Mouse (Mus musculus) midbrain, embryonic 11.5 days (tissue): ENCODE results near the gene 4933400A11Rik. TPM values are rescaled to one million over a fixed set of nuclear protein-coding genes. Genes with fewer than 3 reads are reported as not detected.

Experiments
- ATAC-seq: fragments of 200-750 bp; cut with Nextera tagmentation; 2 replicates; pipeline ENCODE4 v1.8.0; 2017; ENCODE audit warnings: moderate TSS enrichment, moderate library complexity; ENCODE audit not compliant: low FRiP score
- DNase-seq: peaks from one replicate; pipeline ENCODE4 v3.0.0; 2015; ENCODE audit warnings: low spot score; ENCODE audit errors: missing footprints
- H3K27ac ChIP-seq: fragments of 300-500 bp; sonication (generic); 2 replicates; pipeline ENCODE4 v1.5.1; 2014; ENCODE audit warnings: low read depth, low read length
- H3K27me3 ChIP-seq: fragments of 300-500 bp; sonication (generic); 2 replicates; pipeline ENCODE4 v1.6.1; 2014; ENCODE audit warnings: mild to moderate bottlenecking, low read length, moderate library complexity, mixed read lengths; ENCODE audit not compliant: control insufficient read depth, insufficient read depth
- H3K36me3 ChIP-seq: fragments of 300-500 bp; sonication (generic); 2 replicates; pipeline ENCODE4 v1.6.1; 2014; ENCODE audit warnings: mild to moderate bottlenecking, low read length, moderate library complexity, mixed read lengths; ENCODE audit not compliant: control insufficient read depth, insufficient read depth
- H3K4me1 ChIP-seq: fragments of 300-500 bp; sonication (generic); 2 replicates; pipeline ENCODE4 v1.6.1; 2014; ENCODE audit warnings: low read length; ENCODE audit not compliant: control insufficient read depth, insufficient read depth
- H3K4me2 ChIP-seq: fragments of 300-500 bp; sonication (generic); 2 replicates; pipeline ENCODE4 v1.6.1; 2014; ENCODE audit warnings: mild to moderate bottlenecking, moderate library complexity
- H3K4me3 ChIP-seq: fragments of 300-500 bp; sonication (generic); 2 replicates; pipeline ENCODE4 v1.5.1; 2014; ENCODE audit warnings: low read depth, low read length
- H3K9ac ChIP-seq: fragments of 300-500 bp; sonication (generic); 2 replicates; pipeline ENCODE4 v1.6.1; 2014; ENCODE audit warnings: low read length
- H3K9me3 ChIP-seq: fragments of 300-500 bp; sonication (generic); 2 replicates; pipeline ENCODE4 v1.6.1; 2016; ENCODE audit warnings: low read length; ENCODE audit not compliant: control insufficient read depth
- WGBS: fragments of 180-500 bp; shearing (Covaris S2); extraction: QIAGEN DNeasy Blood & Tissue Kit; methylation state at CpG from one replicate; pipeline ENCODE4 v1.1.7; 2014; 5-methylcytosine and 5-hydroxymethylcytosine counted together
- polyA plus RNA-seq: library from polyadenylated mRNA; unstranded; fragments of >200 nt; fragmentation: Nextera tagmentation; extraction: Ambion mirVana; gene quantifications from 2 replicates; pipeline ENCODE4 v1.2.1, GENCODE M21; 2014

Gene 4933400A11Rik
- not detected in 2 replicates for polyA plus RNA-seq

- no peak within 1 kb of the TSS for H3K27ac ChIP-seq
- H3K36me3 ChIP-seq, result no peaks in the 10 kb centered on the region
- no peaks in the 10 kb centered on the region; the same call in 1 of the 2 replicates for H3K27me3 ChIP-seq
- no peak within 1 kb of the TSS for H3K4me3 ChIP-seq
- H3K4me1 ChIP-seq, result no peaks in the 10 kb centered on the region
- ATAC-seq, result no peak
- no peak within 1 kb of the TSS for H3K4me2 ChIP-seq
- DNase-seq, result no peak
- H3K9ac ChIP-seq, result no peak within 1 kb of the TSS
- no peaks in the 10 kb centered on the region for H3K9me3 ChIP-seq
- WGBS, result 91% methylated on average over 3 of the region's 3 CpGs
These were observed at the start of gene 4933400A11Rik for GRCm38 (mm10) chrX:169779535-169779934. Gene 4933400A11Rik (minus strand): TSS chrX:169779635.

- no peaks in the 10 kb centered on the region for H3K36me3 ChIP-seq
- H3K4me2 ChIP-seq, result peak overlapping the region; percentile 54
- H3K4me1 ChIP-seq, result peaks cover 4% of the 10 kb centered on the region; the same call in 1 of the 2 replicates
- H3K9ac ChIP-seq, result peak overlapping the region; percentile 56
- peak overlapping the region; percentile 28 for H3K4me3 ChIP-seq
- H3K9me3 ChIP-seq, result no peaks in the 10 kb centered on the region
- WGBS, result 20% methylated on average over 5 of the region's 5 CpGs
- DNase-seq (peak; percentile 90), ATAC-seq (peak; percentile 83)
- peak overlapping the region; percentile 89 for H3K27ac ChIP-seq
- H3K27me3 ChIP-seq, result no peaks in the 10 kb centered on the region; the same call in 1 of the 2 replicates
These were observed 48.7 kb upstream of the 4933400A11Rik start for GRCm38 (mm10) chrX:169828136-169828535.

GRCm38 (mm10) chrX:169827720-169828119 lies 48.3 kb upstream of the 4933400A11Rik start:
- H3K4me1 ChIP-seq, result peaks cover 4% of the 10 kb centered on the region; the same call in 1 of the 2 replicates
- peak; percentile 92 for DNase-seq
- no peaks in the 10 kb centered on the region for H3K9me3 ChIP-seq
- WGBS, result 11% methylated on average over 6 of the region's 7 CpGs
- H3K27me3 ChIP-seq, result no peaks in the 10 kb centered on the region; the same call in 1 of the 2 replicates
- H3K9ac ChIP-seq, result peak overlapping the region; percentile 56
- no peaks in the 10 kb centered on the region for H3K36me3 ChIP-seq
- H3K27ac ChIP-seq, result peak overlapping the region; percentile 89
- ATAC-seq, result peak; percentile 72
- peak overlapping the region; percentile 54 for H3K4me2 ChIP-seq
- peak overlapping the region; percentile 28 for H3K4me3 ChIP-seq

GRCm38 (mm10) chrX:169826947-169827346 lies 47.5 kb upstream of the 4933400A11Rik start:
- peaks cover 4% of the 10 kb centered on the region; the same call in 1 of the 2 replicates for H3K4me1 ChIP-seq
- WGBS, result 47% methylated on average over 10 of the region's 10 CpGs

GRCm38 (mm10) chrX:169813673-169814072 lies 34.2 kb upstream of the 4933400A11Rik start:
- Histone ChIP-seq H3K4me1 (no peaks in the 10 kb centered on the region), H3K36me3 (no peaks in the 10 kb centered on the region), H3K4me3 (no peak overlapping the region), H3K27ac (no peak overlapping the region), H3K9me3 (no peaks in the 10 kb centered on the region), H3K9ac (no peak overlapping the region), H3K27me3 (0 out of 2 replicates have a peak, but pooled peaks cover 2% of the 10 kb centered on the region), H3K4me2 (no peak overlapping the region)
- ATAC-seq, result no peak
- WGBS, result 74% methylated on average over 1 of the region's 1 CpGs
- no peak for DNase-seq

More at GRCm38 (mm10) chrX:169826947-169827346, 47.5 kb upstream of the 4933400A11Rik start:
- no peak for DNase-seq
- H3K9me3 ChIP-seq, result no peaks in the 10 kb centered on the region
- peak; percentile 38; the same call in 1 of the 2 replicates for ATAC-seq
- H3K27ac ChIP-seq, result peak overlapping the region; percentile 32; the same call in 1 of the 2 replicates
- peak overlapping the region; percentile 15; the same call in 1 of the 2 replicates for H3K4me2 ChIP-seq
- no peaks in the 10 kb centered on the region; the same call in 1 of the 2 replicates for H3K27me3 ChIP-seq
- H3K36me3 ChIP-seq, result no peaks in the 10 kb centered on the region
- no peak overlapping the region for H3K9ac ChIP-seq
- no peak overlapping the region for H3K4me3 ChIP-seq

- Histone ChIP-seq H3K4me3 (no peak overlapping the region), H3K27ac (no peak overlapping the region), H3K9me3 (no peaks in the 10 kb centered on the region), H3K9ac (no peak overlapping the region), H3K36me3 (no peaks in the 10 kb centered on the region), H3K4me1 (no peaks in the 10 kb centered on the region), H3K4me2 (no peak overlapping the region), H3K27me3 (peaks cover 2% of the 10 kb centered on the region; the same call in 1 of the 2 replicates)
- no peak for DNase-seq
- no peak for ATAC-seq
- WGBS, result 94% methylated on average over 2 of the region's 2 CpGs
These were observed 32.3 kb upstream of the 4933400A11Rik start for GRCm38 (mm10) chrX:169811783-169812182.

GRCm38 (mm10) chrX:169811318-169811717 lies 31.9 kb upstream of the 4933400A11Rik start:
- WGBS, result 59% methylated on average over 5 of the region's 5 CpGs
- H3K4me1 ChIP-seq, result no peaks in the 10 kb centered on the region
- H3K9me3 ChIP-seq, result no peaks in the 10 kb centered on the region
- H3K27ac ChIP-seq, result no peak overlapping the region
- ATAC-seq (no peak), DNase-seq (no peak)
- H3K4me2 ChIP-seq, result no peak overlapping the region
- no peak overlapping the region for H3K4me3 ChIP-seq
- H3K9ac ChIP-seq, result no peak overlapping the region
- H3K36me3 ChIP-seq, result no peaks in the 10 kb centered on the region
- peaks cover 2% of the 10 kb centered on the region; the same call in 1 of the 2 replicates for H3K27me3 ChIP-seq

- Histone ChIP-seq H3K9ac (no peak overlapping the region), H3K27ac (no peak overlapping the region), H3K36me3 (no peaks in the 10 kb centered on the region), H3K9me3 (no peaks in the 10 kb centered on the region), H3K4me1 (no peaks in the 10 kb centered on the region), H3K27me3 (no peaks in the 10 kb centered on the region; the same call in 1 of the 2 replicates), H3K4me2 (no peak overlapping the region), H3K4me3 (no peak overlapping the region)
- ATAC-seq (no peak), DNase-seq (no peak)
- 88% methylated on average over 3 of the region's 3 CpGs for WGBS
These were observed 28.3 kb upstream of the 4933400A11Rik start for GRCm38 (mm10) chrX:169807744-169808143.

GRCm38 (mm10) chrX:169805791-169806190 lies 26.4 kb upstream of the 4933400A11Rik start:
- no peaks in the 10 kb centered on the region for H3K9me3 ChIP-seq
- H3K9ac ChIP-seq, result no peak overlapping the region
- 66% methylated on average over 5 of the region's 5 CpGs for WGBS
- no peaks in the 10 kb centered on the region for H3K36me3 ChIP-seq
- no peaks in the 10 kb centered on the region; the same call in 1 of the 2 replicates for H3K27me3 ChIP-seq
- no peak overlapping the region for H3K4me2 ChIP-seq
- H3K4me3 ChIP-seq, result no peak overlapping the region
- H3K4me1 ChIP-seq, result no peaks in the 10 kb centered on the region
- ATAC-seq (no peak), DNase-seq (no peak)
- no peak overlapping the region for H3K27ac ChIP-seq
